Mouse (Mus musculus): ENCODE results near the gene Chst5.

DNA sequence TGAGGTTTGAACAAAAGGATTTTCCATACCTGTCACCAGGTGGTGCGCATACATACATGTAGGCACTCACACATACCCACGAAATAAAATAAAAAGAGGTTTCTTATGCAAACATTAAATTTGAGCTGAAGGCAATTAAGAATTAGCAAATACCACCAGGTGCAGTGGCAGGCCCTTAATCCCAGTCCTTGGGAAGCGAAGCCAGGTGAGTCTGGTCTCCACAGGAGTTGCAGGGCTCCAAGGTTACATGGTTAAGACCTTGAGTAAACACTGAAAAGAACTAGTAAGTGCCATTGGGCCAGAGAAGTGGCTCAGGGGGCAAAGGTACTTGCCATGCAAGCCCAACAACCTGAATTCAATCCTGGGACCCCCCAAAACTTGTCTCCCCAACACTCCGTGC is 26.6 kb downstream of the Chst5 start:
- no peak for TF ChIP-seq USF1 (IDR thresholded peaks at IDR 0.05; ENCODE audit: low read depth)
- TF ChIP-seq CTCF (IDR thresholded peaks at IDR 0.05; ENCODE audit: control insufficient read depth, insufficient read depth, insufficient read length), result no peak
- TF ChIP-seq MYOG (IDR thresholded peaks at IDR 0.05; ENCODE audit: control insufficient read depth, extremely low read depth, insufficient read length), result no peak
- no peak for TF ChIP-seq MAX (IDR thresholded peaks at IDR 0.05)
- TF ChIP-seq FOSL1 (IDR thresholded peaks at IDR 0.05; ENCODE audit: insufficient read depth, low read length, poor library complexity, severe bottlenecking), result no peak
- TF ChIP-seq CEBPB (IDR thresholded peaks at IDR 0.05; ENCODE audit: low read depth), result no peak

Data from C2C12 (cell line).